Comparison of ENCODE assay signal across 15 mouse cellular contexts in genomic region chr2:180889271-180889920, GRCm38 (mm10). TPM values are rescaled to one million over a fixed set of nuclear protein-coding genes. Genes with fewer than 3 reads are reported as not detected.
A peak's percentile ranks its signal among the peaks of the same experiment; 100 is the strongest.
DNase-seq lines count a peak whose midpoint lies in the region; ATAC-seq and TF ChIP-seq lines count a peak whose summit lies in the region.
"Had no signal": no experiment of that assay in that cellular context is flagged by ENCODE, and none has a peak within 500 bp of the region (broad histone marks: within the 10 kb centered on the region; RNA-seq: fewer than 3 reads in every experiment).

No protein-coding gene starts in this region.

- H3K4me1 ChIP-seq in forebrain, embryonic 13.5 days: peaks cover 81% of the 10 kb centered on the region
- H3K4me1 ChIP-seq in hindbrain, postnatal 0 days (ENCODE audit: insufficient read depth, low read length): peaks cover 8% of the 10 kb centered on the region; the same call in 1 of the 2 replicates
- peaks cover 69% of the 10 kb centered on the region for H3K4me1 ChIP-seq in neural tube, embryonic 13.5 days (replicated peaks)
- peaks cover 35% of the 10 kb centered on the region for H3K4me1 ChIP-seq in limb, embryonic 10.5 days

- peak overlapping the region; percentile 34 for H3K4me3 ChIP-seq in forebrain, embryonic 13.5 days
- no peak overlapping the region for H3K4me3 ChIP-seq in hindbrain, postnatal 0 days (ENCODE audit: low read length)
- H3K4me3 ChIP-seq in neural tube, embryonic 13.5 days: peak overlapping the region; percentile 17
- H3K4me3 ChIP-seq in limb, embryonic 10.5 days: no peak overlapping the region
- H3K4me3 ChIP-seq: layer of hippocampus, adult 2 months; liver, embryonic 15.5 days had no signal

- H3K4me2 ChIP-seq in forebrain, embryonic 13.5 days: peak overlapping the region; percentile 77
- H3K4me2 ChIP-seq in hindbrain, postnatal 0 days (ENCODE audit: low read depth, low read length): peak overlapping the region; percentile 8; the same call in 1 of the 2 replicates
- H3K4me2 ChIP-seq in neural tube, embryonic 13.5 days: peak overlapping the region; percentile 74
- H3K4me2 ChIP-seq: liver, embryonic 15.5 days had no signal

- peak overlapping the region; percentile 69 for H3K9ac ChIP-seq in forebrain, embryonic 13.5 days
- H3K9ac ChIP-seq in hindbrain, postnatal 0 days (replicated peaks; ENCODE audit: low read length): no peak overlapping the region
- peak overlapping the region; percentile 100 for H3K9ac ChIP-seq in neural tube, embryonic 13.5 days
- H3K9ac ChIP-seq: liver, embryonic 15.5 days had no signal

- TF ChIP-seq CTCF in hindbrain, postnatal 0 days (IDR thresholded peaks at IDR 0.05; ENCODE audit: low read depth): no peak

- WGBS in forebrain, embryonic 13.5 days: 3% methylated on average over 19 of the region's 19 CpGs
- 9% methylated on average over 19 of the region's 19 CpGs for WGBS in hindbrain, postnatal 0 days
- WGBS in neural tube, embryonic 13.5 days: 3% methylated on average over 19 of the region's 19 CpGs
- WGBS in limb, embryonic 10.5 days: 11% methylated on average over 19 of the region's 19 CpGs

- H3K27ac ChIP-seq in forebrain, embryonic 13.5 days: peak overlapping the region; percentile 99
- peak overlapping the region; percentile 98 for H3K27ac ChIP-seq in hindbrain, postnatal 0 days
- peak overlapping the region; percentile 99 for H3K27ac ChIP-seq in neural tube, embryonic 13.5 days (replicated peaks)
- no peak overlapping the region for H3K27ac ChIP-seq in limb, embryonic 10.5 days
- H3K27ac ChIP-seq: liver, embryonic 15.5 days; macrophage had no signal

- DNase-seq in embryo, embryonic 10.5 days (ENCODE audit: low spot score): peak; percentile 73
- no peak for DNase-seq in hindbrain, postnatal 0 days (ENCODE audit: low spot score)
- DNase-seq in right cerebral cortex, adult 18-20 months: no peak
- DNase-seq in limb, embryonic 10.5 days (ENCODE audit: low spot score): no peak
- DNase-seq in layer of hippocampus, postnatal 36 days: no peak
- DNase-seq: cerebellum, postnatal 25 days; kidney, adult 8-10 months; right cerebral cortex, postnatal 4 days had no signal

- no peak for ATAC-seq in forebrain, embryonic 13.5 days
- ATAC-seq in hindbrain, postnatal 0 days: no peak
- no peak for ATAC-seq in neural tube, embryonic 13.5 days (ENCODE audit: low read depth)

- H3K36me3 ChIP-seq in forebrain, embryonic 13.5 days (ENCODE audit: poor library complexity, severe bottlenecking): 0 out of 2 replicates have a peak, but pooled peaks cover 6% of the 10 kb centered on the region
- H3K36me3 ChIP-seq in hindbrain, postnatal 0 days (ENCODE audit: insufficient read depth, low read length): no peaks in the 10 kb centered on the region
- no peaks in the 10 kb centered on the region for H3K36me3 ChIP-seq in neural tube, embryonic 13.5 days
- no peaks in the 10 kb centered on the region for H3K36me3 ChIP-seq in limb, embryonic 10.5 days
- H3K36me3 ChIP-seq: liver, embryonic 15.5 days had no signal

- H3K27me3 ChIP-seq in forebrain, embryonic 13.5 days: peaks cover 26% of the 10 kb centered on the region
- peaks cover 13% of the 10 kb centered on the region; the same call in 1 of the 2 replicates for H3K27me3 ChIP-seq in hindbrain, postnatal 0 days (ENCODE audit: insufficient read depth, low read length)
- H3K27me3 ChIP-seq in neural tube, embryonic 13.5 days: peaks cover 26% of the 10 kb centered on the region
- peaks cover 92% of the 10 kb centered on the region for H3K27me3 ChIP-seq in limb, embryonic 10.5 days (ENCODE audit: low read depth, poor library complexity, severe bottlenecking)

- no peaks in the 10 kb centered on the region for H3K9me3 ChIP-seq in forebrain, embryonic 13.5 days (replicated peaks)
- H3K9me3 ChIP-seq in hindbrain, postnatal 0 days (ENCODE audit: low read length): no peaks in the 10 kb centered on the region
- H3K9me3 ChIP-seq in neural tube, embryonic 13.5 days: no peaks in the 10 kb centered on the region
- H3K9me3 ChIP-seq in limb, embryonic 10.5 days (replicated peaks): no peaks in the 10 kb centered on the region
- H3K9me3 ChIP-seq: liver, embryonic 15.5 days had no signal

RNA-seq across cellular contexts. Expression of gene Ythdf1, which starts 31.4 kb away (rescaled TPM):
- polyA plus RNA-seq in forebrain, embryonic 13.5 days (2015; fragmentation: Nextera tagmentation; extraction: Ambion mirVana): 25.3 and 33.1 TPM in 2 replicates
- 32.9 and 51.8 TPM in 2 replicates for total RNA-seq in hindbrain, postnatal 0 days (2014; rRNA removed)
- 49.8 and 52.9 TPM in 2 replicates for polyA plus RNA-seq in hindbrain, postnatal 0 days (2015; fragmentation: Nextera tagmentation; extraction: Ambion mirVana)
- 50.7 and 55.9 TPM in 2 replicates for polyA plus RNA-seq in neural tube, embryonic 13.5 days (2015; fragmentation: Nextera tagmentation; extraction: Ambion mirVana)
- polyA plus RNA-seq in limb, embryonic 10.5 days (2016; fragmentation: Nextera tagmentation; extraction: Ambion mirVana): 76.4 and 77.8 TPM in 2 replicates
- 10 to 100 TPM; 52.3 to 52.4 TPM for total RNA-seq in layer of hippocampus, postnatal 36 days (2021)

RNA-seq across cellular contexts. Expression of gene Birc7, which starts 39.4 kb away (rescaled TPM):
- 0.14 and 0.25 TPM in 2 replicates for polyA plus RNA-seq in forebrain, embryonic 13.5 days (2015; fragmentation: Nextera tagmentation; extraction: Ambion mirVana)
- total RNA-seq in hindbrain, postnatal 0 days (2014; rRNA removed): 0.29 TPM in 1 of 2 replicates, not detected in the other
- polyA plus RNA-seq in hindbrain, postnatal 0 days (2015; fragmentation: Nextera tagmentation; extraction: Ambion mirVana): 0.40 TPM in 2 replicates
- polyA plus RNA-seq in neural tube, embryonic 13.5 days (2015; fragmentation: Nextera tagmentation; extraction: Ambion mirVana): 0.43 and 0.60 TPM in 2 replicates
- polyA plus RNA-seq in limb, embryonic 10.5 days (2016; fragmentation: Nextera tagmentation; extraction: Ambion mirVana): not detected in 2 replicates
- under 1 TPM in 1 of 2 experiments, not detected in 1; 0.33 TPM for total RNA-seq in layer of hippocampus, postnatal 36 days (2021)
- total RNA-seq: layer of hippocampus, adult 2 months; left cerebral cortex, postnatal 36 days had no signal
- polyA plus RNA-seq: liver, embryonic 15.5 days; macrophage; stomach, embryonic 16.5 days had no signal

Comparison
In these comparisons a context has a peak if more than half of its experiments do, and no peak if none do; other contexts are left out.
1. H3K4me2 ChIP-seq: peak in every context shown above with its lines; median percentile 77 in forebrain, embryonic 13.5 days; 74 in neural tube, embryonic 13.5 days; 8 in hindbrain, postnatal 0 days.
2. H3K4me3 ChIP-seq: peak in forebrain, embryonic 13.5 days (single experiment) and neural tube, embryonic 13.5 days (single experiment); none in hindbrain, postnatal 0 days (single experiment) and limb, embryonic 10.5 days (single experiment).